Mouse (Mus musculus) testis, adult 2 months (tissue): ENCODE data around the gene Sidt2.

Experiments used
- CTCF ChIP-seq: fragments of 200-500 bp; IDR thresholded peaks from 2 replicates; pipeline ENCODE4 v1.5.1; 2012; ENCODE audit warnings: low read depth, mild to moderate bottlenecking, inconsistent platforms, low read length, moderate library complexity; ENCODE audit not compliant: control insufficient read depth, insufficient read depth, insufficient replicate concordance
- POLR2A ChIP-seq: fragments of 200-500 bp; IDR thresholded peaks from 2 replicates; pipeline ENCODE4 v1.6.1; 2012; ENCODE audit warnings: low read depth, mild to moderate bottlenecking, inconsistent platforms, low read length, moderate library complexity; ENCODE audit not compliant: control insufficient read depth

- TF ChIP-seq POLR2A (no peak), CTCF (no peak)
Observed at GRCm38 (mm10) chr9:45939794-45940193, 15.3 kb downstream of the Sidt2 start.
